Mouse (Mus musculus) CH12.LX (cell line): Measurements from ENCODE around the gene D130043K22Rik. TPM values are rescaled to one million over a fixed set of nuclear protein-coding genes. Genes with fewer than 3 reads are reported as not detected.

Source experiments
- polyA plus RNA-seq: library from polyadenylated mRNA; unstranded; fragments of >175 nt; gene quantifications from 2 replicates; pipeline ENCODE4 v1.2.1, GENCODE M21; 2012; ENCODE audit warnings: low read depth; ENCODE audit not compliant: insufficient read length
- total RNA-seq, 2 experiments: library from RNA; depleted of rRNA; stranded (reverse); fragments of 300-350 nt in 1 of 2; fragments of >200 nt in 1 of 2; gene quantifications; 2 replicates each; pipeline ENCODE4 v1.2.3; 2012 to 2014

D130043K22Rik gene
- total and polyA plus RNA-seq, 3 experiments, result 0.04 to 0.25 (median 0.05) TPM

Other genes starting within 250 kb of the D130043K22Rik start
- not detected in 2 replicates for gene Armh2, start 103.9 kb upstream of the D130043K22Rik start, total RNA-seq (2012; rRNA removed)
- not detected in 2 replicates for gene Armh2, start 103.9 kb upstream of the D130043K22Rik start, total RNA-seq (2014; rRNA removed)
- not detected in 2 replicates for gene Armh2, start 103.9 kb upstream of the D130043K22Rik start, polyA plus RNA-seq
- gene Gmnn, start 83.2 kb upstream of the D130043K22Rik start, total RNA-seq (2012; rRNA removed), result 117 and 138 TPM in 2 replicates
- gene Gmnn, start 83.2 kb upstream of the D130043K22Rik start, total RNA-seq (2014; rRNA removed), result 166 and 191 TPM in 2 replicates
- 164 and 166 TPM in 2 replicates for gene Gmnn, start 83.2 kb upstream of the D130043K22Rik start, polyA plus RNA-seq
- 21.8 and 28.3 TPM in 2 replicates for gene BC005537, start 43.5 kb upstream of the D130043K22Rik start, total RNA-seq (2012; rRNA removed)
- gene BC005537, start 43.5 kb upstream of the D130043K22Rik start, total RNA-seq (2014; rRNA removed), result 37.0 and 39.0 TPM in 2 replicates
- gene BC005537, start 43.5 kb upstream of the D130043K22Rik start, polyA plus RNA-seq, result 47.5 and 47.7 TPM in 2 replicates
- 46.0 and 50.5 TPM in 2 replicates for gene Acot13, start 13.6 kb upstream of the D130043K22Rik start, total RNA-seq (2012; rRNA removed)
- gene Acot13, start 13.6 kb upstream of the D130043K22Rik start, total RNA-seq (2014; rRNA removed), result 36.0 and 37.1 TPM in 2 replicates
- 45.5 and 46.7 TPM in 2 replicates for gene Acot13, start 13.6 kb upstream of the D130043K22Rik start, polyA plus RNA-seq
- 37.4 and 38.0 TPM in 2 replicates for gene Tdp2, start 13.5 kb upstream of the D130043K22Rik start, total RNA-seq (2012; rRNA removed)
- 96.6 and 116 TPM in 2 replicates for gene Tdp2, start 13.5 kb upstream of the D130043K22Rik start, total RNA-seq (2014; rRNA removed)
- gene Tdp2, start 13.5 kb upstream of the D130043K22Rik start, polyA plus RNA-seq, result 44.5 and 54.5 TPM in 2 replicates
- gene Aldh5a1, start 92.5 kb downstream of the D130043K22Rik start, total RNA-seq (2012; rRNA removed), result 1.6 and 2.4 TPM in 2 replicates
- 0.36 and 0.50 TPM in 2 replicates for gene Aldh5a1, start 92.5 kb downstream of the D130043K22Rik start, total RNA-seq (2014; rRNA removed)
- gene Aldh5a1, start 92.5 kb downstream of the D130043K22Rik start, polyA plus RNA-seq, result 0.93 and 1.3 TPM in 2 replicates
- 1.0 and 1.4 TPM in 2 replicates for gene Gpld1, start 98.0 kb downstream of the D130043K22Rik start, total RNA-seq (2012; rRNA removed)
- 0.30 and 0.34 TPM in 2 replicates for gene Gpld1, start 98.0 kb downstream of the D130043K22Rik start, total RNA-seq (2014; rRNA removed)
- 0.23 and 0.57 TPM in 2 replicates for gene Gpld1, start 98.0 kb downstream of the D130043K22Rik start, polyA plus RNA-seq
- 12.6 and 15.5 TPM in 2 replicates for gene Mrs2, start 175.2 kb downstream of the D130043K22Rik start, total RNA-seq (2012; rRNA removed)
- 12.1 TPM in 2 replicates for gene Mrs2, start 175.2 kb downstream of the D130043K22Rik start, total RNA-seq (2014; rRNA removed)
- gene Mrs2, start 175.2 kb downstream of the D130043K22Rik start, polyA plus RNA-seq, result 29.5 and 38.8 TPM in 2 replicates
- not detected in 2 replicates for gene Dcdc2a, start 210.9 kb downstream of the D130043K22Rik start, total RNA-seq (2012; rRNA removed)
- gene Dcdc2a, start 210.9 kb downstream of the D130043K22Rik start, total RNA-seq (2014; rRNA removed), result not detected in 2 replicates
- gene Dcdc2a, start 210.9 kb downstream of the D130043K22Rik start, polyA plus RNA-seq, result not detected in 2 replicates